Mouse (Mus musculus): Measurements from ENCODE around the gene Prr11. TPM values are rescaled to one million over a fixed set of nuclear protein-coding genes. Genes with fewer than 3 reads are reported as not detected.

The Prr11 gene
- polyA plus RNA-seq (2016; fragmentation: Nextera tagmentation; extraction: Ambion mirVana): 15.6 and 17.1 TPM in 2 replicates

DNA sequence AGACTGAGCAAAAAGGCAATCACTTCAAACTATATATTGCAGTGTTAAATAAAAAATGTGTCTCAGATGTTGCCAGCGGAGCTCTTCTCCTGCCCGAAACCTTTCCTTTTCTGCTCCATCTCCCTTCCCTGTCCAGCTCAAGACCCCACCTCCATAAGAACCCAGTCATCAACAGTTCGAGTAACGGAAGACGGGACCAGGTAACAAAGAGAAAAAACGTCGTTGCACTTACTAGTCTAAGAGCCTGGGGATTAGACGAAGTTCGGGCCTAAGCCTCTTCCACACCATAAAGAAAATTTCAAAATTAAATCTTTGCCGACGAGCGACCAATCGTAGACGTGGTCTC is at the start of gene Prr11:
Gene Prr11 (minus strand): TSS at position 300 of the 346 bp plus-strand sequence.
- Histone ChIP-seq H3K27me3 (ENCODE audit: low read depth, poor library complexity, severe bottlenecking) (no peaks in the 10 kb centered on the region), H3K4me1 (peaks cover 37% of the 10 kb centered on the region), H3K36me3 (peaks cover 52% of the 10 kb centered on the region), H3K9me3 (replicated peaks) (no peaks in the 10 kb centered on the region), H3K4me3 (peak within 1 kb of the TSS; percentile 98), H3K27ac (replicated peaks) (peak within 1 kb of the TSS; percentile 100)
- under 1% methylated on average over 14 of the region's 14 CpGs for WGBS
- DNase-seq (ENCODE audit: low spot score): no peak

DNA sequence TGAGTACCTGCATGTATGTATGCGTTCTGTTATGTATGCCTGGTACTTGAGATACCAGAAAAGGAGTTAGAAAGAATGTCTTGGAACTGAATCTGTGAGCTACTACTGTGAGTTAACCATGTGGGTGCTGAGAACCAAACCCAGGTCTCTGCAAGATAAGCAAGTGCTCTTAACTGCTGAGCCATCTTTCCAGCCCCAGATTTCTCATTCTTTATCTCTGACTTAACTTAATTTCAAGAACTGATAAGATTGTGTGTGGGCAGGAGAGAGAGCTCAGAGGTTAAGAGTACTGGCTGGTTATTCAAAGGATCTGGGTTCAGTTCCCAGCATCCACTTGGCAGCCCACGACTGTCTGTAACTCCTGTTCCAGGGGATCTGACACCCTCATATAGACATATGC is 49.5 kb upstream of the Prr11 start:
- 94% methylated on average over 2 of the region's 2 CpGs for WGBS
- Histone ChIP-seq H3K36me3 (peaks cover 89% of the 10 kb centered on the region), H3K27ac (replicated peaks) (no peak overlapping the region), H3K4me1 (no peaks in the 10 kb centered on the region), H3K9me3 (replicated peaks) (no peaks in the 10 kb centered on the region), H3K4me3 (no peak overlapping the region), H3K27me3 (ENCODE audit: low read depth, poor library complexity, severe bottlenecking) (no peaks in the 10 kb centered on the region)
- no peak for DNase-seq (ENCODE audit: low spot score)

DNA sequence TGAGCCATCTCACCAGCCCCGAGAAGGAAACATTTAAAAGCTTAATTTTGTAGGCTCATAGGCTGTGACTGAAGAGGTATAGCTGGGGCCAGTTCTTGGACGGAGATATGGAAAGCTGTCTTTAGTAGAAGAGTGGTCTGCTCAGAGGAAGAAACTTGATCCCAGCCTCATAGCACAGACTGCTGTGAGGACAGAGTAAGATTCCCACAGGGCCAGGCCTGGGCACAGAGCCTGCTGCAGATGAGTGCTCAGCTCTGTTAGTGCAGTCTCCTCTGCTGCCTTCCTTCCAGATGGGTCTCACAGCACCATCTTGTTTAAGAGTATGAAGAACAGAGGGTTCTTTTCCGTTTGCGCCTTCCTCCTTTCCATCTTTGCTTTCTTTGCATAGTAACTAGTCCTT is 27.7 kb upstream of the Prr11 start:
- H3K4me1 ChIP-seq: no peaks in the 10 kb centered on the region
- H3K27ac ChIP-seq (replicated peaks): no peak overlapping the region
- no peaks in the 10 kb centered on the region for H3K27me3 ChIP-seq (ENCODE audit: low read depth, poor library complexity, severe bottlenecking)
- H3K4me3 ChIP-seq: no peak overlapping the region
- H3K36me3 ChIP-seq: peaks cover 89% of the 10 kb centered on the region
- 91% methylated on average over 4 of the region's 4 CpGs for WGBS
- DNase-seq (ENCODE audit: low spot score): no peak
- no peaks in the 10 kb centered on the region for H3K9me3 ChIP-seq (replicated peaks)

DNA sequence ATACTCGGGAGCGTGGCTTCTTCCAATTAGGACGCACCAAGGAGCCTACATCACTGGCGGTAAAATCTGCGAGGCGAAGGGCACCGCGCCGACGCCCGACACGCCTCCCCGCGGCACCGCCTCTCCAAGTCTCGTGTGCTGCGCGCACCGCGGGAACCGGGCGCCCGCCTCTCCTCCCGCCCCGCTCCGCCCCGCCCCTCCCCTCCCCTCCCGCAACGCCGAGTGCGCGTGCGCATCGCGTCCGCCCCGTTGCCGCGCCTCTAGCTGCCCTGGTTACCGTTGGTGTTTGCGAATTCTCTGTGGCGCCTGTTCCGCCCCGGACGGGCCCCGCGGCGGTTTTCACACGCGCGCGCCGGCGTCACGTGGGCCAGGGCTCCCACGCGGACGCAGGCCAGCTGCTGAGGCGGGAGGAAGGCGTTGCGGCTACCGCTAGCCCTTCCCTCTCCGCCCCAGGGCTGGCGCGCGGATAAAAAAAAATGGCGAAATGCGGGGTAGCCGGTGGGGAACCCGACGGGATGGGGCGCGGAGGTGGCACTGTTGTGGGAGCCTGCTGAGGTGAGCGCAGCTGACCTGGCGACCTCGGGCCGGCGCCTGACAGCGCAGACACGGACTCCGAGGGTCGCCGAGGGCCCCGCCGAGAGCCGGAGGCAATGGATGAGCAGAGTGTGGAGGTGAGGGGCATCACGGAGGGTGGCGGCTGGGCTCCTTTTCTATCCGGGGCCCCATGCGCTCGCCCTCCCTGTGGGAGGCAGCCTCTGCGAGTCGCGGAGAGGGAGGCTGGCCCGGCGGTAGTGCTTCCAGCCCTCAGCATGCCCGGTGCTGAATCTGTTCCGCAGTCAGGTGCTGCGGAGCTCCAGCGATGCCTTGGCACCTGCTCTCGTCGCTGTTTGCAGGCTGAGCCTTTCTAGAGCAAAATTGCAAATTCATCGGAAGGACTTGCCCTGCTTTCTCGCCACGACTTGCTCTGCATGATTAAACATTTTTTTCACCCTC is 18.6 kb upstream of the Prr11 start, which contains the start of gene Trim37:
Gene Trim37 (plus strand): TSS at position 254 of the 993 bp plus-strand sequence.
- H3K36me3 ChIP-seq: peaks cover 60% of the 10 kb centered on the region

DNA sequence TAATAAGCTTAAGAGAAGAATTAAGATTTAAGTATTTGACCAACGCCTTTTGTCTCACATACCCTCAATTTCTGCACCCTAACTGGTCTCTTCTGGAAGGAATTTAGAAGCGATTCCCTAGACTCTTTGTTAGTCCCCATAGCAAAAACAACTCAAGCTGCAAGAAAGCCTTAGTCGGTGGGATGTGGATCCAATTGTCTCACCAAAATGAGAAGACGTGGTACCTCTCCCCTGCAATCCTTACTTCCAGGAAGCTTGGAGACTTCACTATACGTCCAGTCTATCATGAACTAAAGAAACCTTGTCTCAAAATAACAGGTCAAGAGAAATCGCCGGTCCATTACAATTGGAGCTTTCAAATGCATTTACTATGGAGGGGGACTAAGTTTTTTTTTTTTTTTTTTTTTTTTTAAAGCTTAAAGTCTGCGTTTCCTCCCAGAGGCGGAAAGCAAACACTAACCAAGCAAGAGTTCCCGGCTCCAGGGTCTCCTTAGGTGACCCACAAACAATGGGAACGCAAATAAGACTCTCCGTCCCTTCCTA is 17.8 kb upstream of the Prr11 start:
- H3K27me3 ChIP-seq (ENCODE audit: low read depth, poor library complexity, severe bottlenecking): no peaks in the 10 kb centered on the region
- no peaks in the 10 kb centered on the region for H3K9me3 ChIP-seq (replicated peaks)
- H3K36me3 ChIP-seq: peaks cover 60% of the 10 kb centered on the region
- peak overlapping the region; percentile 92 for H3K4me3 ChIP-seq
- 2% methylated on average over 12 of the region's 12 CpGs for WGBS
- DNase-seq (ENCODE audit: low spot score): no peak
- H3K4me1 ChIP-seq: peaks cover 26% of the 10 kb centered on the region
- peak overlapping the region; percentile 95 for H3K27ac ChIP-seq (replicated peaks)

More for the DNA sequence above, 18.6 kb upstream of the Prr11 start, which contains the start of gene Trim37:
- H3K27me3 ChIP-seq (ENCODE audit: low read depth, poor library complexity, severe bottlenecking): no peaks in the 10 kb centered on the region
- under 1% methylated on average over 105 of the region's 105 CpGs for WGBS
- H3K4me1 ChIP-seq: peaks cover 26% of the 10 kb centered on the region
- H3K4me3 ChIP-seq: peak within 1 kb of the TSS; percentile 92
- peak; percentile 93 for DNase-seq (ENCODE audit: low spot score)
- H3K9me3 ChIP-seq (replicated peaks): no peaks in the 10 kb centered on the region
- peak within 1 kb of the TSS; percentile 95 for H3K27ac ChIP-seq (replicated peaks)

DNA sequence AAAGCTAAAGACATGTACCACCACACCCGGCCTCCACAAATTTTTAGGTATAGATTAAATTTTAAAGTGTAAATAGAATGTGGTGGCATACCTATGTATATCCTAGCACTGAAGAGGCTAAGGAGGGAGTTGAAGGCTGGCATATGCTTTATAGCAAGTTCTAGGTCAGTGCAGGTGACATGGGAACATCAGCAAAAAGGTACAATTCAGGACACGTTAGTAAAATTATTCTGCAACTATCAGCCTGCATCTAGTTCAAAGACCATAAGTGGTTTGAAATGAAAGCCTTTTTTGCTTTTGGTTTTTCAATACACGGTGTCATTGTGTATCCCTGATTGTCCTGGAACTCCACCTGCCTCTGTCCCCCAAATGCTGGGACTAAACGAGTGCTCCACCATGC is 17.1 kb upstream of the Prr11 start:
- Histone ChIP-seq H3K9me3 (replicated peaks) (no peaks in the 10 kb centered on the region), H3K27ac (replicated peaks) (peak overlapping the region; percentile 95), H3K4me3 (peak overlapping the region; percentile 92), H3K36me3 (peaks cover 60% of the 10 kb centered on the region), H3K4me1 (peaks cover 26% of the 10 kb centered on the region), H3K27me3 (ENCODE audit: low read depth, poor library complexity, severe bottlenecking) (no peaks in the 10 kb centered on the region)
- DNase-seq (ENCODE audit: low spot score): no peak
- 66% methylated on average over 4 of the region's 4 CpGs for WGBS

DNA sequence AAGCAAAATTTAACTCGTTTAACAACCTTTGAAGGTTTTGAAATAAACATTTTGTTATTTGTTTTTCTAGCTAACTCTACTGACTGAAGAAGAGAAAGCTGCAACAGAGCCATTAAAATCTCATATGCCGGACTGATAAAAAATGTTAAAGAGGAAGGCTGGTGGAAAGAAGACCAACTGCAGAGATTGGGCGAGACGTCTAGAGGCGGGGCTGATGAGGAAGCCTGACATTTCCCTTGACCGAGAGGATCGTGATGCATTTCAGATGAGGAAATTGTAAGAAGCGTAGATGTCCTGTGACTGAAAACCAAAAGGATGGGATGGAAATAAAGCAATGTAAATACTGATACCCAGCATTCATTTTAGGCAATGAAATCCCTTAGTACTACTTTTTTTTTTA is 13.4 kb upstream of the Prr11 start:
- Histone ChIP-seq H3K27ac (replicated peaks) (no peak overlapping the region), H3K4me3 (no peak overlapping the region), H3K9me3 (replicated peaks) (no peaks in the 10 kb centered on the region), H3K36me3 (peaks cover 79% of the 10 kb centered on the region), H3K27me3 (ENCODE audit: low read depth, poor library complexity, severe bottlenecking) (no peaks in the 10 kb centered on the region), H3K4me1 (peaks cover 11% of the 10 kb centered on the region)
- 93% methylated on average over 8 of the region's 8 CpGs for WGBS
- DNase-seq (ENCODE audit: low spot score): no peak

DNA sequence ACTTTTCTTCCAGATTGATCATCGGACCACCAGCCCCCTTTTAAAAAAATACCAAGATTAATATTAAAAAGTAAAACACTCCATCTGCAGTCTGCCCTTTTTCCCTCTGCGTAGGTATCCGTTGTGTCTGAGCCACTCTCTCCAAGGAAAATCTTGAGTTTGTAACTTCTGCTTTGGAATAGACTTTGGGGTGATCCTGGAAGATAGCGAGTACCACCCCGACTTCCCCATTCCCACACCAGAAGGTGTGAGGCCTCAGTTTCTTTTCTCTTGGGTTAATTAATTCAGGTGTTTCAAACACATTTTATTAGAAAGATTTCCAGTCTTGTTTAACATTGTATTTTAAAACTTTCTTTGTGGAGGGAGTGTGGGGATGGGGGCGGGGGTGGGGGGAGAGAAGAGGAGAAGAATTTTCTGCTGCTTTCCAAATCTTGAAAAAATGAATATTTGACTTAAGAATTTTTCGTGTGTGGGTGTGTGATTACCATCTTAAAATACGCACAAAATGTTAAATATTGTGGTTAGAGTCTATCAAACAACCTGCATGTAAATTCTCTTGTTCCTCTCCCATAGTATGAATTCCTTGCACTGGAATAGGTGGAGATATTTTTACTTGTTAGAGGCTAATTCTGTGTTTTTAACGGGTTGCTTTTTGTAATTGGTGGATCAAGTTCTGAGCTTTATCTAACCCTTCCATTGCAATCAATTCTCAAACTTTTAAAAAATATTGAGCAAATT is 1.8 kb upstream of the Prr11 start:
- Histone ChIP-seq H3K9me3 (replicated peaks) (no peaks in the 10 kb centered on the region), H3K27ac (replicated peaks) (peak overlapping the region; percentile 100), H3K27me3 (ENCODE audit: low read depth, poor library complexity, severe bottlenecking) (no peaks in the 10 kb centered on the region), H3K4me1 (peaks cover 40% of the 10 kb centered on the region), H3K4me3 (peak overlapping the region; percentile 98), H3K36me3 (peaks cover 52% of the 10 kb centered on the region)
- WGBS: 11% methylated on average over 9 of the region's 9 CpGs
- DNase-seq (ENCODE audit: low spot score): no peak

DNA sequence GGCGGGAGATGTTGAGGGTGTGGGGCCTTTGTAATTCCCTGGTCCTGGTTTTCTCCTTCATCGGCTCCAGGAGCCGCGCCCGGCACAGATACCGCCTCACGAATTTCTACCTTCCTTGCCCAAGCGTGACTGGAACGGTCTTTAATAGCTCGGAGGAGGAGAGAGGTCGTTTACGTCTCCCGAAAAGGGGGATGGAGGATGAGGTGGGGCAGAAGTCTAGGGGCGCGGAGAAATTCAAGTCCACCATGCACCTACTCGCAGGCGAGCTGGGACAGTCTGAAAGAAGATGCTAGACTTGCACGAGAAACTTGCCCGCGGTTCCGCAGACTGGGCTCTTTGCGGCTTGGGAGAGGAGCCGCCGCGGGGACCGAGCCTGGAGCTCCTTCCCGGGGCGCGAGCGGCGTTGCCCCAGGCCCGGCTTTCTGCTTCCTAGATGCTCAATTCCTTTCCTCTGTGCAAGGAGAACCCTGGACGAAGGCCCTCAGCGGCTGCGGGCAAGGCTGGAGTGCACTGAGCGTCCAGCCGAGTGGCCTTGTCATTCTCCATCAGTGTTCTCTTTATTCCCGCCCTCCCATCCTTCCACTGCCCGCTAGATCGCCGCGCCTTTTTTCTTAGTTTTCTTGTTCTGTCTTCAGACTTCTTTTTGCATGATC is 1.1 kb upstream of the Prr11 start:
- under 1% methylated on average over 42 of the region's 42 CpGs for WGBS
- DNase-seq (ENCODE audit: low spot score): peak; percentile 68
- Histone ChIP-seq H3K27ac (replicated peaks) (peak overlapping the region; percentile 100), H3K27me3 (ENCODE audit: low read depth, poor library complexity, severe bottlenecking) (no peaks in the 10 kb centered on the region), H3K9me3 (replicated peaks) (no peaks in the 10 kb centered on the region), H3K4me1 (peaks cover 40% of the 10 kb centered on the region), H3K36me3 (peaks cover 52% of the 10 kb centered on the region), H3K4me3 (peak overlapping the region; percentile 98)

DNA sequence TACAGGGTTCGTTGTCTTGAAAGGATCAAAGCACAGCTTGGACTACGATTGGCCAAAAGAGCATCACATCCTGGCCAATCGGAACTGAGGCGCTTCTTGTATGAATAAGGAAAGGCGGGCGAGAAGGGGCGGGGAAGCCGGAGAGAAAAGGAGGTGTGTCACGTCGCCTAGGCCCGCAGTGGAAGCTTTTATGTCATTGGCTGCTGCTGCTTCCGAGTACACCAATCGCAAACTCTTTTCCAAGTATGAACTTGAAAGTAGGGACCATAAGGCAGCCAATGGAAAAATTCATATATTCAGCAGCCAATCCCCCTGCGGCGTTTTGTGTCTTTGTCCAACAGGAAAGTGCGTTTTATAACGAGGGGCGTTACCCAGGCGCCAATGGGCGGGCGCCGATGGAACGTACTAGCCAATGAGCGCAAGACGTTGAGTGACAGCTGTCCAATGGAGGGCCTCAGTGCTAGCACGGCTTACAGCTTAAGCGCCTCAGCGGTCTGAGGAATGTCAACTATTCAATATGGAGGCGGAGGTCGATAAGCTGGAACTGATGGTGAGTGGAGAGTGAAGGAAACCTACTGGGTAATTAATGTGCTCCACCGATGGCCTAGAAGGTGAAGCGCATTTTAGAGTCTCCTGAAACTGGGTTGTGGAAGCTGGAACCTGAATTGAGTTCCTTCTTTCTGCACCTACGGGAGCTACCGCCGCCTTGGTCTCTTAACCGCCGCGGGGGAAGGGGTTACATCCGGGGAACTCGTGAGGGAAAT is 429 bp upstream of the Prr11 start, which contains the start of gene Ska2:
Gene Ska2 (plus strand): TSS at position 480 of the 764 bp plus-strand sequence.
- Histone ChIP-seq H3K27ac (replicated peaks) (peak within 1 kb of the TSS; percentile 100), H3K36me3 (peaks cover 52% of the 10 kb centered on the region)
- under 1% methylated on average over 40 of the region's 40 CpGs for WGBS

DNA sequence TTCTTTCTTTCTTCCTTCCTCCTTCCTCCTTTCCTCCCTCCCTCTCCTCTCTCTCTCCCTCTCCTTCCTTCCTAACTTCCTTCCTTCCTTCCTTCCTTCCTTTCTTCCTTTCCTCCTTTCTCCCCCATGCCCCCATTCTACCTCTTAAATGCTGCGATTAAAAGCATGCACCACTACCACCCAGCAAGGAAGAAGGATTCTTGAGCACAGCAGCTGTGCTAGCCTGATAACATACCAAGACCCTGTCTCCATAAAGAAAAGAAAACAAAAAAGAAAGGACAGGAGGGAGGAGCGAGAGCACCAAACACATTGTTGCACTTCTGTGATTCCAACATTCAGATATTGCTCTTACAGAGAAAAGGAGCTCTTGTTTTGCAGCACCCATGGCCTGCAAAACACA is 21.4 kb downstream of the Prr11 start:
- H3K27me3 ChIP-seq (ENCODE audit: low read depth, poor library complexity, severe bottlenecking): no peaks in the 10 kb centered on the region
- H3K4me1 ChIP-seq: peaks cover 32% of the 10 kb centered on the region
- no peak for DNase-seq (ENCODE audit: low spot score)
- peak overlapping the region; percentile 91 for H3K4me3 ChIP-seq
- peaks cover 58% of the 10 kb centered on the region for H3K36me3 ChIP-seq
- H3K27ac ChIP-seq (replicated peaks): peak overlapping the region; percentile 91
- H3K9me3 ChIP-seq (replicated peaks): no peaks in the 10 kb centered on the region
- WGBS: 68% methylated on average over 2 of the region's 2 CpGs

More for the DNA sequence above, 429 bp upstream of the Prr11 start, which contains the start of gene Ska2:
- peaks cover 40% of the 10 kb centered on the region for H3K4me1 ChIP-seq
- H3K9me3 ChIP-seq (replicated peaks): no peaks in the 10 kb centered on the region
- H3K4me3 ChIP-seq: peak within 1 kb of the TSS; percentile 98
- H3K27me3 ChIP-seq (ENCODE audit: low read depth, poor library complexity, severe bottlenecking): no peaks in the 10 kb centered on the region
- peak; percentile 98 for DNase-seq (ENCODE audit: low spot score)

Measured in midbrain, embryonic 10.5 days (tissue).